Mouse (Mus musculus): ENCODE data around the gene Naalad2. TPM values are rescaled to one million over a fixed set of nuclear protein-coding genes. Genes with fewer than 3 reads are reported as not detected.

The Naalad2 gene
- polyA plus RNA-seq, 1 experiment from 2014 or later, result 1.5 TPM

Other genes starting within 250 kb of the Naalad2 start
- gene Chordc1, start 110.9 kb downstream of the Naalad2 start, polyA plus RNA-seq (2014; fragmentation: Nextera tagmentation; extraction: Ambion mirVana), result 112 and 116 TPM in 2 replicates
- not detected in 2 replicates for gene Ubtfl1, start 1.4 kb upstream of the Naalad2 start, polyA plus RNA-seq (2014; fragmentation: Nextera tagmentation; extraction: Ambion mirVana)
- not detected in 2 replicates for gene Mbd3l2, start 27.7 kb upstream of the Naalad2 start, polyA plus RNA-seq (2014; fragmentation: Nextera tagmentation; extraction: Ambion mirVana)
- 1.9 and 3.6 TPM in 2 replicates for gene Zfp558, start 75.3 kb upstream of the Naalad2 start, polyA plus RNA-seq (2014; fragmentation: Nextera tagmentation; extraction: Ambion mirVana)
- not detected in 2 replicates for gene Mbd3l1, start 75.4 kb upstream of the Naalad2 start, polyA plus RNA-seq (2014; fragmentation: Nextera tagmentation; extraction: Ambion mirVana)

Measured in liver, embryonic 11.5 days (tissue).